Mouse (Mus musculus) liver, embryonic 15.5 days (tissue): Measurements from ENCODE around the gene Spred2. TPM values are rescaled to one million over a fixed set of nuclear protein-coding genes. Genes with fewer than 3 reads are reported as not detected.
"Not testable (repeated sequence)": the region's sequence is repeated elsewhere in the genome, so short reads cannot be mapped to it uniquely, and the experiment has no call there.

Experiments
- ATAC-seq: fragments of 200-750 bp; cut with Nextera tagmentation; 2 replicates; pipeline ENCODE4 v1.8.0; 2017; ENCODE audit warnings: moderate number of reproducible peaks, mild to moderate bottlenecking, moderate library complexity; ENCODE audit not compliant: insufficient read depth
- H3K27ac ChIP-seq: fragments of 300-500 bp; sonication (generic); replicated peaks from 2 replicates; pipeline ENCODE4 v1.5.1; 2015; ENCODE audit warnings: mild to moderate bottlenecking, inconsistent platforms
- H3K27me3 ChIP-seq: fragments of 300-500 bp; sonication (generic); 2 replicates; pipeline ENCODE4 v1.6.1; 2015; ENCODE audit warnings: mild to moderate bottlenecking, inconsistent platforms
- H3K36me3 ChIP-seq: fragments of 300-500 bp; sonication (generic); replicated peaks from 2 replicates; pipeline ENCODE4 v1.6.1; 2015; ENCODE audit warnings: moderate library complexity, mild to moderate bottlenecking, inconsistent platforms
- H3K4me1 ChIP-seq: fragments of 300-500 bp; sonication (generic); replicated peaks from 2 replicates; pipeline ENCODE4 v1.6.1; 2015; ENCODE audit warnings: inconsistent platforms
- H3K4me2 ChIP-seq: fragments of 300-500 bp; sonication (generic); 2 replicates; pipeline ENCODE4 v1.6.1; 2015; ENCODE audit warnings: moderate library complexity, mild to moderate bottlenecking, inconsistent platforms
- H3K4me3 ChIP-seq: fragments of 300-500 bp; sonication (generic); replicated peaks from 2 replicates; pipeline ENCODE4 v1.5.1; 2015; ENCODE audit warnings: mild to moderate bottlenecking, inconsistent platforms
- H3K9ac ChIP-seq: fragments of 300-500 bp; sonication (generic); 2 replicates; pipeline ENCODE4 v1.6.1; 2015; ENCODE audit warnings: moderate library complexity, mild to moderate bottlenecking, inconsistent platforms
- H3K9me3 ChIP-seq: fragments of 300-500 bp; sonication (generic); replicated peaks from 2 replicates; pipeline ENCODE4 v1.6.1; 2016; ENCODE audit warnings: inconsistent platforms
- WGBS: fragments of 180-500 bp; shearing (Covaris S2); methylation state at CpG from one replicate; pipeline ENCODE4 v1.1.7; 2015; ENCODE audit warnings: mixed read lengths; ENCODE audit not compliant: insufficient replicate concordance; 5-methylcytosine and 5-hydroxymethylcytosine counted together
- polyA plus RNA-seq: library from polyadenylated mRNA; unstranded; fragments of >200 nt; fragmentation: Nextera tagmentation; extraction: Ambion mirVana; gene quantifications from 2 replicates; pipeline ENCODE4 v1.2.1, GENCODE M21; 2015

Gene Spred2
- polyA plus RNA-seq, 1 experiment from 2014 or later: 1.5 TPM

DNA sequence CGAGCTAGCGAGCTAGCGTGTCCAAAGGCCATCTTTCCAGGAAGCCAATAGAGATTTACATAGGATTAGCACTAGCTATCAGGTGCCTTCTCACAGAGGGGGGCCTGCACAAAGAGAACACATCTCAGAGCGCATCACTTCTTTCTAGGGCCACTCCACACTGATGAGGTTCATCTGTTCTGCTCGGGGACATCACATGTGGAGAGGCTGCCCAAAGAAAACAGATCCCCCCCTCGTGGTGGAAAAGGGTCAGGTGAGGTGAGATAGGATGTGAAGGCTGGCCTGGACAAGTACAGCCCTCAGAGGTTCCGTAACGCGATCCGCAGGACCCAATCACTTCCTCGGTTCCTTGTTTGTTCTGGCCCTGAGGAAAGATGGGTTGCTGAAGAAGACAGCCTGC is 101.7 kb downstream of the Spred2 start:
- peaks cover 5% of the 10 kb centered on the region for H3K9me3 ChIP-seq
- H3K36me3 ChIP-seq: peaks cover 13% of the 10 kb centered on the region
- H3K9ac ChIP-seq: no peak overlapping the region
- no peak for ATAC-seq
- H3K4me3 ChIP-seq: no peak overlapping the region
- no peak overlapping the region for H3K4me2 ChIP-seq
- H3K27me3 ChIP-seq: no peaks in the 10 kb centered on the region
- 76% methylated on average over 11 of the region's 11 CpGs for WGBS
- H3K27ac ChIP-seq: no peak overlapping the region
- H3K4me1 ChIP-seq: peaks cover 30% of the 10 kb centered on the region

DNA sequence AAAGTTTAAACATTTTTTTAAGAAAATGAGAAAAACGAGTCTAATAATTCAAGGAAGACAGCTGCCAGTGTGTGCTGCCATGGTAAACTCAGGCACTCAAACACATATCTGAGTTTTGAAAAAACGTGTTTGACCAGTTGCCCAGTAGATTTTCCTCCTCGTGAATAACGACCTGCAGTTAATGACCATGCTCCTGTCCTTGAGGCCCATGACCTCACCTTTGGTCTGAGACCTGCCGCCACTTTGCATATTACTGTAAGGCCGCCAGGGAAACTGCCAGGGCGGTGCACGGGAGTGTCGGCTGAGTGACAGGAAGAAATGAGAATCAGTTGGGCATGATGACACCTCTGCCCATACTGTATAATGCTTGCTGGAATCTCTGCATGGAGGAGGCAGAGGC is 103.5 kb downstream of the Spred2 start:
- Histone ChIP-seq H3K4me3 (no peak overlapping the region), H3K27ac (no peak overlapping the region), H3K9me3 (no peaks in the 10 kb centered on the region), H3K9ac (no peak overlapping the region), H3K4me1 (peaks cover 17% of the 10 kb centered on the region), H3K4me2 (no peak overlapping the region), H3K27me3 (no peaks in the 10 kb centered on the region), H3K36me3 (peaks cover 4% of the 10 kb centered on the region; the same call in 1 of the 2 replicates)
- WGBS: 63% methylated on average over 9 of the region's 9 CpGs
- ATAC-seq: no peak

DNA sequence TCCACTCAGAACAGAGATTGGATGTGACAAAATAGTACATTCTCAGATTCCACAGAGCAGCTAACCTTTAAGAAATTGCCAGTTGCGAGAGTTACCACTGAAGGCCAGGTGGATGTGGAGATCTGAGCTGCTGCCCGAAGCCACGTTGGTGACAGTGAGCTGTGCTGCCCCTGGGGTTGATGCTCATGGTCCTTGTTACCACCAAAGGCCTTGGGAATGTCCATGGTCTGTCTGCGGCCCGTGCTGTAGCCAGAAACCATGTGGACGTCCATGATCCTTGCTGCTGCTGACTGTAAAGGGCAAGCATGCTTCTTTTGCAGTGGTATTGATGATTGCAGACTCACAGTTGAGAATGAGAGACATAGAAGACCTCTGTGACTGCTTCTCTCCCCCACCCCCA is 104.2 kb downstream of the Spred2 start:
- H3K9me3 ChIP-seq: no peaks in the 10 kb centered on the region
- peaks cover 10% of the 10 kb centered on the region; the same call in 1 of the 2 replicates for H3K4me1 ChIP-seq
- no peak overlapping the region for H3K27ac ChIP-seq
- ATAC-seq: no peak
- 78% methylated on average over 6 of the region's 6 CpGs for WGBS
- H3K9ac ChIP-seq: no peak overlapping the region
- H3K4me3 ChIP-seq: no peak overlapping the region
- no peaks in the 10 kb centered on the region for H3K27me3 ChIP-seq
- no peak overlapping the region for H3K4me2 ChIP-seq
- H3K36me3 ChIP-seq: peaks cover 4% of the 10 kb centered on the region; the same call in 1 of the 2 replicates

DNA sequence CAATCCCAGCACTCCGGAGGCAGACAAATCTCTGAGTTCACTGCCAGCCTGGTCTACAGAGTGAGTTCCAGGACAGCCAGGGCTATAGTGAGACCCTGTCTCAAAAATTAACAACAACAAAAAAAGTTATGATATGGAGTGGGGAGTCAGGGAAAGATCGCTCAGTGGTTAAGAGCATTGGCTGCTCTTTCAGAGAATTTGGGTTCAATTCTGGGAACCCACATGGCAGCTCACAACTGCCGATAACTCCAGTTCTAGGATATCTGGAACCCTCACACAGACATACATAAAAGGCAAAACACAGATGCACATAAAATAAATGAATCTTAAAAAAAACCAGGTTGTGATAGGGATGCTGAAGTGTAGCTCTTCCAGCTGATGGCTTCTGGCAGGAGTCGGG is 104.8 kb downstream of the Spred2 start:
- 61% methylated on average over 4 of the region's 4 CpGs for WGBS
- ATAC-seq: 0 out of 2 replicates have a peak, but pooled peaks have one; percentile 5
- Histone ChIP-seq H3K27ac (no peak overlapping the region), H3K36me3 (peaks cover 4% of the 10 kb centered on the region; the same call in 1 of the 2 replicates), H3K4me3 (no peak overlapping the region), H3K27me3 (no peaks in the 10 kb centered on the region), H3K9ac (no peak overlapping the region), H3K4me1 (peaks cover 8% of the 10 kb centered on the region; the same call in 1 of the 2 replicates), H3K9me3 (no peaks in the 10 kb centered on the region), H3K4me2 (no peak overlapping the region)

DNA sequence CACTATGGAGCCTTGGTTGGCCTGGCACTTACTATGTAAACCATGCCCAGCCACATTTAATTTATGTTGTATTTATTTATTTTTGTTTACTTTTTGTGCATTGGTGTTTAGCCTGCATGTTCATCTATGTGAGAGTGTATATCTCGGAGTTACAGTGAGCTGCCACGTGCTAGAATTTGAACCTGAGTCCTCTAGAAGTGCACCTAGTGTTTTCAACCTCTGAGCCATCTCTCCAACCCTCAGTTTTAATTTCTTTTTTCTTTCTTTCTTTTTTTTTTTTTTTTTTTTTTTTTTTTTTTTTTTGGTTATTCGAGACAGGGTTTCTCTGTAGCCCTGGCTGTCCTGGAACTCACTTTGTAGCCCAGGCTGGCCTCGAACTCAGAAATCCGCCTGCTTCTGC is 106.8 kb downstream of the Spred2 start:
- not testable (repeated sequence) for ATAC-seq, H3K36me3 ChIP-seq, H3K27ac ChIP-seq, H3K9ac ChIP-seq, H3K4me3 ChIP-seq, H3K27me3 ChIP-seq, H3K9me3 ChIP-seq, H3K4me2 ChIP-seq
- H3K4me1 ChIP-seq: peaks cover 15% of the 10 kb centered on the region
- WGBS: 82% methylated on average over 5 of the region's 5 CpGs

DNA sequence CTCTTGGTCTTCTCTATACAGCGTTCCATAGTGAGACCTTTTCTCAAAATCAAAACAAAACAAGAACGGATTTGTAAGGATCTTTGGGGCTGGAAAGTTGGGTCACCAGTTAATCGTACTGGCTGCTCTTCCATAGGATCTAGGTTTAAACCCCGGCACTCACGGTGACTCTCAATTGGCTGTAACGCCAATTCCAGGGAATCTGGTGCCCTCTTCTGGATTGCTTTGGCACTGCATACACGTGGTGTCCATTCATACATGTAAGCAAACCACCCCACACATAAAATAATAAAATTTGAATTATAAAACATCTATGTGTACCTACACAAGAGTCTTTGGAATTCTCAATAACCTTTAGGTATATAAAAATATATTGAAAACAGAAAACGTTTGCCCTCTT is 107.4 kb downstream of the Spred2 start:
- Histone ChIP-seq H3K27ac (no peak overlapping the region), H3K9ac (no peak overlapping the region), H3K4me2 (no peak overlapping the region), H3K36me3 (no peaks in the 10 kb centered on the region), H3K4me1 (peaks cover 15% of the 10 kb centered on the region), H3K27me3 (no peaks in the 10 kb centered on the region), H3K4me3 (no peak overlapping the region), H3K9me3 (no peaks in the 10 kb centered on the region)
- no peak for ATAC-seq
- WGBS: 38% methylated on average over 8 of the region's 8 CpGs

DNA sequence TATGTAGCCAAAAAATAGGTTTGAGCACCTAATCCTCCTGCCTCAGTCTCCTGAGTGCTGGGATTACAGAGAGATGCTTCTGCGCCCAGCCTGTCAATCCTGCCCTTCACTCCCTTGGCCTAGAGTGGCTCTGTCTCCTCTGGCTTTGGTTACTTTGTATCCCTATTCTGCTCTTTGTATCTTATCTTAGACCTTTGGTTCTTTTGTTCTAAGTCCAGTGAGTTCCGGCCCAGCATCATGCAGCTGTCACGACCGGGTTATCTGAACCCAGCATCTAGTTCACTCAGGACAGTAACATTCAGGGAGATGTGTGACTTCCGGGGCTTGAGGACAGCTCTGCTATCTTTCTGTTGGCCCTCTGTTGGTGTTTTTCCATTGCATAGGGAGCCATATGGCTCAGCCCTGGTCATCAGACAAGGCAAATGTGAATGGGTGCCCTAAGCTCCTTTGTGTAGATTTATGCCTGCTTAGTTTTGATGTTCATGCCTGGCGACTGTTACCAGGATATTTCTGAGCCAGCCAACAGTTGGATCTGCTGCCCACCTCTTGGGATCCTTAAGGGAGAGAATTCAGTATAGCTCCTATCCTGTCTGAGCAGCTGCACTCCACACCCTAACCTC is 109.5 kb downstream of the Spred2 start:
- WGBS: 49% methylated on average over 6 of the region's 6 CpGs

DNA sequence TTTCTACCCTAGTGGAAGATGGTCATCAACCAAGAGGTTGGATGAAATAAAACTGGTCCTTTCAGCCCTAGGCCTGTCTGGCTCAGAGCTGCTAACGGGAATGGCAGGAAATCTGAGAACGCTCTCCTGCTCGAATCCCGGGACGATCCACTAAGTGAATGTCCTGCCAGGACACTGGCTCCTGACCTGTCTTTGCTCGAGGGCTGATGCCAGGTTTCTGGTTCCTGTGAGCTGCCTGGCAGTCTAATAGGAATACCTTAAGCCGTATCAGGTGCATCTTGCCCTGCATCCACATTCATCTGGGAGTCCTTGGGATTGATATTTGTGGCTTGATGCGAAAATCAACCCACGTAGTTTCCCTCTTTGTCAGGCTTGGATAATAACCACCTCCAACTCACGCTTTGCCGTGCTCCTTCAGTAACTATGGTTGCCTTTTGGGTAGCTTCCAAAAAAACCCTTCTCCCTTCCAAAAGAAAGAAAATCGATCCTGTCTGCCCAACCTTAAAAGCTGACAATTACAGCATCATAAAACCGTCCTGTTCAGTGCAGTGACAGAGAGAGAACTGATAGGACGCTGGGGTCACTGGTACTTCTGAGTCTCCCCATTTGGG is 110.3 kb downstream of the Spred2 start:
- Histone ChIP-seq H3K4me3 (no peak overlapping the region), H3K4me2 (no peak overlapping the region), H3K27me3 (no peaks in the 10 kb centered on the region), H3K27ac (no peak overlapping the region), H3K36me3 (no peaks in the 10 kb centered on the region), H3K4me1 (peaks cover 9% of the 10 kb centered on the region; the same call in 1 of the 2 replicates), H3K9me3 (no peaks in the 10 kb centered on the region), H3K9ac (no peak overlapping the region)
- WGBS: 62% methylated on average over 14 of the region's 14 CpGs
- ATAC-seq: no peak

More for the DNA sequence above, 109.5 kb downstream of the Spred2 start:
- H3K36me3 ChIP-seq: no peaks in the 10 kb centered on the region
- H3K4me1 ChIP-seq: peaks cover 15% of the 10 kb centered on the region
- H3K27ac ChIP-seq: no peak overlapping the region
- H3K9me3 ChIP-seq: no peaks in the 10 kb centered on the region
- H3K9ac ChIP-seq: no peak overlapping the region
- no peak overlapping the region for H3K4me2 ChIP-seq
- ATAC-seq: no peak
- H3K4me3 ChIP-seq: no peak overlapping the region
- H3K27me3 ChIP-seq: no peaks in the 10 kb centered on the region

DNA sequence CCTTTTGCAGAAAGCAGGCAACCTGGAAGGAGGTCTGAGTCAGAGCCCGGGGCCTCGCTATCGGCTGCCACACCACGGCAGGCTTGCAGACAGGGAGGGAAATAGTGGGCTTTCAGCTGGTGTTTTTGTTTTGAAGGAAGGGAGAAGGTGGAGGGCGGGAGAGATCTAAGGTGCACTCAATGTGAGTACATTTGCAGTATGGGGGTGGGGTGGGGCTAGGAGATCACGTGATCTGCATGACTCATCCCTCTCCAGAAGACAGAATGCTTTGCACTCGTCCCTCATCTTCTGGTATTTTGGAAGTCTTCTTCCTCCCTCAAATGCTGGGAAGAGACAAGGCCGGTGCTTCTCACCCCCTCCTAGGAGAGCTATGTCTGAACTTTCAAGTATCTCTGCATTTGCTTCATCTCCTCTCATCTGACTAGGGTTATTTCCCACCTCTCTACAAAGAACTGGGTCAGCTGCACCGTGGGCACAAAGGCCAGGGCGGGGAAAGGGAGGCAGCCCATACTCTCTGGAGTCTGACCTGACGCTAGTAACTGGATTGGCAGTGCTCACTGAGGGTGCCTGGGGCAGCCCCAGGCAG is 111.3 kb downstream of the Spred2 start:
- Histone ChIP-seq H3K4me2 (peak overlapping the region; percentile 29; the same call in 1 of the 2 replicates), H3K4me1 (peaks cover 9% of the 10 kb centered on the region; the same call in 1 of the 2 replicates), H3K4me3 (no peak overlapping the region), H3K9me3 (no peaks in the 10 kb centered on the region), H3K27me3 (no peaks in the 10 kb centered on the region), H3K9ac (no peak overlapping the region), H3K36me3 (no peaks in the 10 kb centered on the region), H3K27ac (no peak overlapping the region)
- WGBS: 36% methylated on average over 11 of the region's 11 CpGs
- peak; percentile 40; the same call in 1 of the 2 replicates for ATAC-seq

DNA sequence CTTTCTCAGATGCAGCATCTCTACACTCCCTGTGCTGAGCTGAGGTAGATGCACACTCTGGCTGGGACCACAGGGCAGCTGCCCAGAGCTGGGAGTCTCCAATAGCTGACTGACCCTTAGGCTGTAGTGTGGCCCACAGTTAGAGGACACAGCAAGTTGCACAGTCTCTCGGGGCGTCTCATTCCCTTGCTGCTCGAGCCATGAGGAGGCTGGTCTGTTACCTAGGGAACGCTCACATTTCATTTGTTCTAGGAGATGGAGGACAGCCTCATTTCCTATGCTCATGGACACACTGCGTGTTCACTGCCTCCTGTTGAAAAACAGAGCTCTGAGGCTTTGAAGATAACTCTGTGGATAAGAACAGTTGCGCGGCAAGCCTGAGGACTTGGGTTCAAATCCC is 111.8 kb downstream of the Spred2 start:
- peaks cover 9% of the 10 kb centered on the region; the same call in 1 of the 2 replicates for H3K4me1 ChIP-seq
- ATAC-seq: peak; percentile 9; the same call in 1 of the 2 replicates
- H3K4me3 ChIP-seq: no peak overlapping the region
- H3K9me3 ChIP-seq: no peaks in the 10 kb centered on the region
- no peak overlapping the region for H3K4me2 ChIP-seq
- H3K27me3 ChIP-seq: no peaks in the 10 kb centered on the region
- 77% methylated on average over 7 of the region's 7 CpGs for WGBS
- H3K27ac ChIP-seq: no peak overlapping the region
- no peak overlapping the region for H3K9ac ChIP-seq
- H3K36me3 ChIP-seq: no peaks in the 10 kb centered on the region

DNA sequence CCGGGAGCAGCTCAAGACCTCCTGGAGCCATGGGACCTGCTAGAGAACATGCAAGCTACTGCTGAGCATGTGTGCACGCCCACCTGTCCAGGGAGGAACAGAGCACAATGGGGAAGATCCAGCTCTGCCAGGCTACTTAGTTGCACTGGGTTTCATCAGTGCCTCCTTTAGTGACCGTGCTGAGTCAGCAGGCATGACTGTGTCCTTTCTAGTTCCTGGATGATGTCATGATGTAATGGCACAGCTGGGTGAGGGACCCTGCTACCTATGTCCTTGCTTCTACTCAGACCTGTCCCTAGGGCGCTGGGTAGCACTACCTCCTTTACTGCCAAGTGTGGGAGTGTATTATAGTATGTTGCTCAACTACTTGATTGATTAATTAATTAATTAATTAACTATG is 113.6 kb downstream of the Spred2 start:
- 48% methylated on average over 4 of the region's 4 CpGs for WGBS
- Histone ChIP-seq H3K9me3 (no peaks in the 10 kb centered on the region), H3K27ac (no peak overlapping the region), H3K4me2 (no peak overlapping the region), H3K27me3 (no peaks in the 10 kb centered on the region), H3K4me3 (no peak overlapping the region), H3K9ac (no peak overlapping the region), H3K36me3 (no peaks in the 10 kb centered on the region), H3K4me1 (peaks cover 19% of the 10 kb centered on the region)
- ATAC-seq: no peak
